Mouse (Mus musculus) activated CD4-positive, CD25-positive, alpha-beta regulatory T cell, adult 9 weeks (primary cell): ENCODE measurements around the gene Fam136a. TPM values are rescaled to one million over a fixed set of nuclear protein-coding genes. Genes with fewer than 3 reads are reported as not detected.

Experiments used
- polyA plus RNA-seq: library from polyadenylated mRNA; unstranded; fragments of 100-300 nt; shearing (Covaris generic); gene quantifications from one replicate; pipeline ENCODE4 v1.2.1, GENCODE M21; 2017

Fam136a gene
- polyA plus RNA-seq: 41.2 TPM

DNA sequence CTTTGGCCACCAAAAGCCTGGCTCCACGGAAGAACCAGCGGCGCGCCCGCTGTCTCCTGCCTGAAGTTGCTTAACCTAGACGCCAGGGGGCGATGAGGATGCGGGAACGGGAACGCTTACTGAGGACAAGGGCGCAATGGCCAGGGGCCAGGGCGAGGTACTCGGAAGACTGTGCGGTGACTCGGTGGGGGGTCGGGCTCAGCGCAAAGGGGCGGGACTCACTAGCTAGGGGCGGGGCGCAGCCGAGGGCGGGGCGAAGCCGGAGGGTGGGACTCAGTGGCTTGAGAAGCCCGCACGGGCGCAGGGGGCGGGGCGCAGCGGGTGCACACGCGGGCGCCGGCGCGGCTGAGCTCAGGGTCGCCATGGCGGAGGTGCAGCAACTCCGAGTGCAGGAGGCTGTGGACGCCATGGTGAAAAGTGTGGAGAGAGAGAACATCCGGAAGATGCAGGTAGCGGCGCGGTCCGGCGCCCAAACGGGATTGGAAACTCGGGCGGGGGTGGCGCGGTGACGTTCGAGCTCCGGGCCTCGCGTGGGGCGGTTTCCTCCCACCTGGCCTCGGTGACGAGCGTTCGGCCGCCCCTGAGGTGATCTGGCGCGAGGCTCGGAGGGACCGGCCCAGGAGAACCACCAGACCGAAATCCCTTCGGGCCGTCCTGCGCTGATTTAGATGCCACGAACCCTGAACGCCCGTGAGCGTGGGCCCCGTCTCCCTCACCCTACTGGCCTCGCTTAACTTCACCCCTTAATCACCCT, at the start of gene Fam136a:
TSS of gene Fam136a (plus strand) at position 276 of the 754 bp plus-strand sequence.

DNA sequence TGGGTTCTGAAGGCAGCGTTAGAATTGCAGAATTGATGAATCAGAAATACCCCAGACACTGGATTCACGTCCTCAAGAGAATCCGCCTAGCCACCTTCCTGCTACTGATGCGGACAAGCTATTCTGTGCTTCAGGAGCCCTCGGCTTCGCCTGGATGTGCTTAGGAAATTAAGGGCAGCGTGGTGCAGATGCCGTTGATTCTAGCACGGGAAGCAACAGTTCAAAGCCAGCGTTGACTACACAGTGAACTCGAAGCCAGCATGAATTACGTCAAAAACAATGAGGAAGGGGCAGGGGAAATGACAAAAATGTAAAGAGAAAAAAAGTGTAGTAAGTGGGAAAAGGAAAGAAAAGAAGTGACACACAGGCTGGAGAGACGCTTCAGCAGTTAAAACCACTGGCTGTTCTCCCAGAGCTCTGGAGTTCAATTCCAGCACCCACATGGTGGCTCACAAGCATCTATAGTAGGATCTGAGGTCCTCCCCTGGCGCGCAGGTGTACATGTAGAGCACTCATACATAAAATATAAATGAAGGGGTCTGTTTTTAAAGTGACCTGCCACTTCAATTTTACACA, 5.4 kb downstream of the Fam136a start, which contains the start of gene Snrpg:
TSS of gene Snrpg (plus strand) at position 541 of the 576 bp plus-strand sequence.

DNA sequence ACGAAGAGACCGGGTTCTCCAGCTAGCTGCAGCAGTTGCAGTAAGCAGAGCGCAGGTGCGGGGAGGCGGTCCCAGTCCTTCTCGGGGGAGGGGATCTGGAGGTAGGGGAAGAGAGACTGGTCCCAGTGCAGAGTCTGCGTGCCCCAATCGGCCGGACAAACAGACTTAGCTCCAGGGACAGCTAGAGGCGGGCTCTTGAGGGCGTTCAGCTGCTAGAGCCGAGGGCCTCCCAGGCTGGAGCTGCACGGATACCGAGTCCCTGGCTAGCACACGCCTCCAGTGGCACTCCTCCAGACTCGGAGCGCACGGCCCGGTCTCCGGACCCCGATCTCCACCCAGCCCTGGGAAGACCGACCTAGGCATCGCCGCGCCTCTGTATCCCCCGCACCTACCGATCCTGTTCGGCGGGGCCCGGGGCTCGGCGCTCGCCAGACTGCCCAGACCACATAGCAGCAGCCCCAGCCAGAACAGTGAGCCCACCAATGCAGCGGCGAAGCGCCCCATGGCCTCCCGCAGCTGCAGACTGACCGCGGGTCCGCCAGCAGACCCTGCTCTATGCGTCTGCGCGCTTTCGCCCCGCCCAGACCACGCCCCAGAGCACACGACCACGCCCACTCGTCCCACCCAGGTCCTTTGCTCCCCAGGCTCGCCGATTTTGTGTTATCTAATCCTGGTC, 31.3 kb downstream of the Fam136a start, which contains the start of gene Pcyox1:
TSS of gene Pcyox1 (minus strand) at position 574 of the 676 bp plus-strand sequence.

DNA sequence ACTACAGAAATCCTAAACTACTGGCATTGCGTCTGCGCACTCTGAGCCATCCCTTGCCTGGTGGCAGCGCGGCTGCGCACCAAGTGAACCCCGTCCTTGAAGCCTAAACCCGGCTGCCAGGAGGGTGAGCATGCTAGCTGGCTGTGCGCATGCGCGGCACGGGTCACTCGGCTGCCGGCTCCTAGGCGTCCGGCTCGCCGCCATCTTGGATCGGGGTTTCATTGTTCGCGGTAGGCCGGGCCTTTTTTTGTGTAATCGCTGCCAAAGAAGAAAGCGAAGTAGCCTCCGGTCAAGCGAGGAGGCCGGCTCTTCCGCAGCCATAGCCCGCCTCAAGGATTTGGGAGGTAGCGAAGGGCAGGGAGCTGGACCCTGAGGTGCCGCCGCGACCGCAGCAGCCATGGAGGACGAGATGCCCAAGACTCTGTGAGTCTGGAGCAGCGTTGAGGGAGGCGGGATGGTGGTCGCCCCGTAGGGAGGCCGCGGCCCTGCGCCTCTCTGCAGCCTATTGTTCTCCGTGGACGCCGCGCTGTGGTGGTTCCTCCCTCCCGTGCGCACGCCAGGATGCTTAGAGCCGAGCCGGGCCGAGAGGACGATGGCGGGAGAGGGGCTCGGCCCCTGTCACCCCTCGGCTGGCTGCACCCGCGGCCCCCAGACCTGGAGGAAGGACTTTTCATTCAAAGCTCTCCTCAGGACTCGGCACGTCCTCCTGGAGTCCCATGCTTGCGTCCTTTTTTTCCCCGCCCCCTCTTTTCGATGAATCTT, 38.8 kb downstream of the Fam136a start, which contains the start of gene Tia1:
TSS of gene Tia1 (plus strand) at position 120 of the 762 bp plus-strand sequence.

Other genes with a start within 250 kb of the Fam136a start
- gene Tgfa, start 170.4 kb upstream of the Fam136a start, polyA plus RNA-seq: not detected
- gene Snrpg, start 5.7 kb downstream of the Fam136a start, polyA plus RNA-seq: 394 TPM
- gene Pcyox1, start 31.5 kb downstream of the Fam136a start, polyA plus RNA-seq: 11.5 TPM
- gene Tia1, start 38.6 kb downstream of the Fam136a start, polyA plus RNA-seq: 128 TPM
- gene Gm44790, start 61.0 kb downstream of the Fam136a start, polyA plus RNA-seq: not detected
- 46.9 TPM for gene C87436, start 72.7 kb downstream of the Fam136a start, polyA plus RNA-seq
- gene Pcbp1, start 160.7 kb downstream of the Fam136a start, polyA plus RNA-seq: 58.2 TPM